Mouse (Mus musculus): ENCODE data around the gene Adcy2.

Gene Adcy2

GRCm38 (mm10) chr13:68998918-68999801 lies at the start of gene Adcy2:
Gene Adcy2, minus strand, starts transcription at chr13:68999541.
- no peak for DNase-seq

- no peak for DNase-seq
Observed at GRCm38 (mm10) chr13:69036991-69037597, 37.8 kb upstream of the Adcy2 start.

- no peak for DNase-seq
Observed at GRCm38 (mm10) chr13:69034621-69035020, 35.3 kb upstream of the Adcy2 start.

- no peak for DNase-seq
Observed at GRCm38 (mm10) chr13:69033532-69033931, 34.2 kb upstream of the Adcy2 start.

- no peak for DNase-seq
Observed at GRCm38 (mm10) chr13:69029078-69029757, 29.9 kb upstream of the Adcy2 start.

- DNase-seq = no peak
Observed at GRCm38 (mm10) chr13:69024964-69025363, 25.6 kb upstream of the Adcy2 start.

GRCm38 (mm10) chr13:69023239-69023638 lies 23.9 kb upstream of the Adcy2 start:
- DNase-seq = no peak

GRCm38 (mm10) chr13:69020574-69020973 lies 21.2 kb upstream of the Adcy2 start:
- no peak for DNase-seq

GRCm38 (mm10) chr13:69006915-69007314 lies 7.6 kb upstream of the Adcy2 start:
- DNase-seq = no peak

- DNase-seq = no peak
Observed at GRCm38 (mm10) chr13:69006091-69006490, 6.8 kb upstream of the Adcy2 start.

GRCm38 (mm10) chr13:69004406-69004805 lies 5.1 kb upstream of the Adcy2 start:
- no peak for DNase-seq

GRCm38 (mm10) chr13:69002631-69003030 lies 3.3 kb upstream of the Adcy2 start:
- DNase-seq = no peak

GRCm38 (mm10) chr13:69002173-69002572 lies 2.8 kb upstream of the Adcy2 start:
- no peak for DNase-seq

GRCm38 (mm10) chr13:68999826-69000225 lies 485 bp upstream of the Adcy2 start:
- DNase-seq = no peak

- DNase-seq = no peak
Observed at GRCm38 (mm10) chr13:68998558-68998917, 803 bp downstream of the Adcy2 start.

- no peak for DNase-seq
Observed at GRCm38 (mm10) chr13:68997821-68998551, 1.4 kb downstream of the Adcy2 start.

- DNase-seq = no peak
Observed at GRCm38 (mm10) chr13:68997386-68997785, 2.0 kb downstream of the Adcy2 start.

- DNase-seq = no peak
Observed at GRCm38 (mm10) chr13:68996661-68997060, 2.7 kb downstream of the Adcy2 start.

GRCm38 (mm10) chr13:68985789-68986188 lies 13.6 kb downstream of the Adcy2 start:
- DNase-seq = no peak

- DNase-seq = no peak
Observed at GRCm38 (mm10) chr13:68984000-68984399, 15.3 kb downstream of the Adcy2 start.

- DNase-seq = no peak
Observed at GRCm38 (mm10) chr13:68981048-68981447, 18.3 kb downstream of the Adcy2 start.

- no peak for DNase-seq
Observed at GRCm38 (mm10) chr13:68973143-68973542, 26.2 kb downstream of the Adcy2 start.

GRCm38 (mm10) chr13:68961580-68961979 lies 37.8 kb downstream of the Adcy2 start:
- DNase-seq = no peak
